Mouse (Mus musculus): ENCODE measurements around the gene Vmn1r203.
"Not testable (repeated sequence)": the region's sequence is repeated elsewhere in the genome, so short reads cannot be mapped to it uniquely, and the experiment has no call there.

Vmn1r203 gene

DNA sequence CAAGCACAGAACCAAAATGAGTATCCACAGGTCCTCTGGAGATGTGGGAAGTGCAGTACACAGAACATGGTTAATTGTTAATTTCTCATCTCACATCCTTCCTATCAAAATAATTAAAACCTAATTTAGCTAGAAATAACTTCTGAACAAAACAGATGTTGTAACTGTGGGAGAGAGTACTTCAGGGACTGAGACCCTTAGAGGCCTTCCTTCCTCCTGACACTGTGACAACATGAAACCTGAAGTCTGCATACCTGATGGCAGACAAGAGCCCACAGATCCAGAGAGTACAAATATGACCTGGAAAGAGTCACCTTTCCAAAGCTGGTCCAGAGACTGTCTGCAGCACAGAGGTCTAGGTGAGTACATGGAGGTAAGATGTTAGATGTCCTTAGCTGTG, at the start of gene Vmn1r203:
Gene Vmn1r203 (plus strand): TSS at position 301 of the 400 bp plus-strand sequence.
- no peak for DNase-seq (ENCODE audit: low spot score in 2 of 2)

DNA sequence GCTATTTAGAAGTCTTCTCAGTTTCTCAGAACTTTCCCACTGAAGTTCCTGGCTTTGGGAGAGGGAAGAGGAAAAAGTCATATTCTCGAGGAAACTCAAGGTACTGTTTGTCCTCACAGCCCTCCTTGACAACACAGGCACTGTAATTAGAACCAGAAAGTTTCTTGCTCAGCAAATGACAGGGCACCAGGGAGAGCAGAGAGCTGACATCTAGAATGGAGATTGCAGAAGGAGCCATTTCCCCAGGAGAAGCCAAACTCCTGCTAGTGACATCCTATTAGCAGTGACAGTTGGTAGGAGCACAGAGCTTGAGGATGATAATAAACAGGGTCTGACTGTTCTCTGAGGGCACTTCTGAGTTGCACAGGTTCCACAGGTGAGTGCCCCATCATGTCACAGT, 46.3 kb upstream of the Vmn1r203 start, which contains the start of gene Vmn1r201:
Gene Vmn1r201 (plus strand): TSS at position 301 of the 400 bp plus-strand sequence.
- no peak for DNase-seq (ENCODE audit: low spot score in 2 of 2)

DNA sequence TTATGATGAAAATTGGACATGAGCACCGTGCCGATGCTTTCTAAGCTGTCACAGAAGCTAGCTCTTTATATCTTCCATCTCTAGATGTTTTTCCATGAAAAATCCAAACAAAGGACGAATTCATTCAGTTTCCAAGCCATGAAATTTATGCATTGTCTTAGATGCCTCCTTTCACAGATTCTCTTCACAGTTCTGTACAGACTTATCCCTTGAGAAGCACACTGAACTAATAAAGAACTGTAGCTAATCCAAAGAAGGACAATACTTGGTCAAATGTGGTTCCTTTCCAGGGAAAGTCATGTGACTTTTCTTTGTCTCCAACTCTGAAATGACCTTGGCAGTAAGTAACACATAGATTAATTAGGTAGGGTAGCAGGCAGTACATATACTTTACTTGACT, 15.5 kb upstream of the Vmn1r203 start:
- no peak for DNase-seq (ENCODE audit: low spot score in 2 of 2)

DNA sequence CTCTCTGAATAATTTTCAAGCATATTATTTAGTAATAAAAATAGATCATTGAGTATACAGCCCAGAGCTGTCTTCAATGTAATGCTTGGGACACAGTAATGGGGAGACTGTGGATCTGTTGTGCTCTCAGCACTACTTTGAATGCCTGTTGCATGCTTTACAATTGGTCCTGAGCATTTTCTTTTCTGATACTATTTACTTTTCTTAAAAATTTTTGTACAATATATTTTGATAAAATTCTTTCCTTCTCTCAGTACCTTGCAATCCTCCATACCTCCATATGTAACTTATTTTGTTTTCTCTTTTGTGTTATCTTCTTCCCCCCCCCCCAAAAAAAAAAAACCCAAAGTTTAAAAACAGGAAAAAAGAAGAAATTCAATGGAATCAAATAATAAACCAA, 12.6 kb upstream of the Vmn1r203 start, which contains the start of gene Vmn1r202:
Gene Vmn1r202 (minus strand): TSS at position 101 of the 400 bp plus-strand sequence.
- no peak for DNase-seq (ENCODE audit: low spot score in 2 of 2)

DNA sequence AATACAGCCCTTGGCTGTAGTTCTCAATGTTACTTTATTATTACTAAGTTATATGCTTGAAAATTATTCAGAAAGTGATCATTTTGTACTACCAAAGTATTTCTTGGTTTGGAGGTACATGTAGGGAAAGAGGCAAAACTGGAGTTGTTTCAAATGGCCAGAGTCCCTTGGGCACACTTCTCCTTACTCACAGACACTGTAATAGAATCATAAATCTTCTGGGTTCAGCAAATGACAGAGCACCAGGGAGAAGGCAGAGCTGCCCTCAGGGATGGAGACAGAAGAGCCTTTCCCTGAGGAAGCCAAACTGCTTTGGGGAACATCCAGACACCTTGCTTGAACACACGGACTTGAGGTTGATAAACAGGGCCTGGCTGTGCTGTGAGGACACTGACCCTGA, 35.0 kb downstream of the Vmn1r203 start, which contains the start of gene Vmn1r204:
Gene Vmn1r204 (plus strand): TSS at position 301 of the 400 bp plus-strand sequence.
- not testable (repeated sequence) for DNase-seq (ENCODE audit: low spot score in 2 of 2)

DNA sequence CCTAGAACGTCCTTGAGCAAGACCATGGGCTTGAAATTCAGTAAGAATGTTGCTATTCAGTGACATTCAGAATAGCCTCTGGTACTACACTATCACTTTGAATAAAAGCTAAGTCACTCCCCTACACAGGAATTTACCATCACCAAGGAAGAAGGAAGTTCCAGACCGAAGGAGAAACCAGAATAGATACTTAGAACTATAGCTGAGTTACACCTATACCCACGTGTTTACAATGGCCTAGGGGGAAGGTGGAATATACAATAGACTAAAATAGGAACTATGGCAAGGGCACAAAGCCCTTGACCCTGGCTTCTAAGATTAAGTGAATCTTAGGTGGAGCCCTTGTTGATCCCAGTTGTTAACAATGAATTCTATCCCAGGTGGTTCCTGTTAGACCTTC, 57.0 kb downstream of the Vmn1r203 start:
- not testable (repeated sequence) for DNase-seq (ENCODE audit: low spot score in 2 of 2)

All from frontal cortex, postnatal 36 days (tissue).